Mouse (Mus musculus) stomach, embryonic 16.5 days (tissue): ENCODE results near the gene Wdr63. TPM values are rescaled to one million over a fixed set of nuclear protein-coding genes. Genes with fewer than 3 reads are reported as not detected.

Experiments used
- ATAC-seq: fragments of 200-750 bp; cut with Nextera tagmentation; 2 replicates; pipeline ENCODE4 v1.8.0; 2017; ENCODE audit warnings: moderate number of reproducible peaks, moderate TSS enrichment; ENCODE audit not compliant: insufficient read depth, low FRiP score
- H3K27ac ChIP-seq: fragments of 300-500 bp; sonication (generic); 2 replicates; pipeline ENCODE4 v1.5.1; 2014; ENCODE audit warnings: low read length
- H3K27me3 ChIP-seq: fragments of 300-500 bp; sonication (generic); 2 replicates; pipeline ENCODE4 v1.6.1; 2014; ENCODE audit warnings: low read length, control low read depth, mixed read lengths; ENCODE audit not compliant: control insufficient read depth, insufficient read depth
- H3K36me3 ChIP-seq: fragments of 300-500 bp; sonication (generic); 2 replicates; pipeline ENCODE4 v1.6.1; 2014; ENCODE audit warnings: low read length; ENCODE audit not compliant: control insufficient read depth, insufficient read depth
- H3K4me1 ChIP-seq: fragments of 300-500 bp; sonication (generic); 2 replicates; pipeline ENCODE4 v1.6.1; 2014; ENCODE audit warnings: low read length, control low read depth, mixed read lengths; ENCODE audit not compliant: control insufficient read depth, insufficient read depth
- H3K4me2 ChIP-seq: fragments of 300-500 bp; sonication (generic); 2 replicates; pipeline ENCODE4 v1.6.1; 2014; ENCODE audit warnings: low read depth, low read length, mixed read lengths
- H3K4me3 ChIP-seq: fragments of 300-500 bp; sonication (generic); replicated peaks from 2 replicates; pipeline ENCODE4 v1.5.1; 2014; ENCODE audit warnings: mild to moderate bottlenecking, low read length
- H3K9ac ChIP-seq: fragments of 300-500 bp; sonication (generic); 2 replicates; pipeline ENCODE4 v1.6.1; 2014; ENCODE audit warnings: low read length
- H3K9me3 ChIP-seq: fragments of 300-500 bp; sonication (generic); replicated peaks from 2 replicates; pipeline ENCODE4 v1.6.1; 2016; ENCODE audit warnings: low read length, control low read depth; ENCODE audit not compliant: control insufficient read depth
- WGBS: fragments of 180-500 bp; shearing (Covaris S2); extraction: QIAGEN DNeasy Blood & Tissue Kit; methylation state at CpG from one replicate; pipeline ENCODE4 v1.1.7; 2014; 5-methylcytosine and 5-hydroxymethylcytosine counted together
- polyA plus RNA-seq: library from polyadenylated mRNA; unstranded; fragments of >200 nt; fragmentation: Nextera tagmentation; extraction: Ambion mirVana; gene quantifications from 2 replicates; pipeline ENCODE4 v1.2.1, GENCODE M21; 2015

Wdr63 gene
- polyA plus RNA-seq, 1 experiment from 2014 or later: 0.50 TPM

DNA sequence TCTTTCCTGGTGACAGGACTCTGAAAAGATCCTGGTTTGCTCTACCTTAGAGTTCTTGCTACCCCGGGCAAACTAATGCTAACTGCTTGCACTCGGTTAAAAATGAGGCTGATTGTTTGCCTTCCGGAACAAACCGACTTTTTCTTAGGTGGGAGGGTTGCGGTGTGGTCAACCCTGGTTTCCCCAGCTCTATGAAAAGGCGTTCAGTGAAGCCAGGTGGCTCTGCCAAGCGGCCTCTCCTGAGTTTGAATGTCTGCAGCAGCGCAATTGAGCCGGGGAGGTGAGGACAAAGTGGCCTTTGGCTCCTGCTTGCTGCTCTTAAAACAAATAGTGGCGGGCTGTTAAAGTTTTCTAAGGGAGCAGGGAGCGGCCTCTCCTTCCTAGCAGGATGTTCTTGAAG lies 42.6 kb upstream of the Wdr63 start:
- Histone ChIP-seq H3K4me1 (peaks cover 4% of the 10 kb centered on the region; the same call in 1 of the 2 replicates), H3K4me2 (peak overlapping the region; percentile 99), H3K27ac (no peak overlapping the region), H3K9ac (peak overlapping the region; percentile 42; the same call in 1 of the 2 replicates), H3K4me3 (peak overlapping the region; percentile 52), H3K9me3 (no peaks in the 10 kb centered on the region), H3K36me3 (no peaks in the 10 kb centered on the region), H3K27me3 (no peaks in the 10 kb centered on the region)
- 15% methylated on average over 11 of the region's 11 CpGs for WGBS
- ATAC-seq: peak; percentile 17; the same call in 1 of the 2 replicates

DNA sequence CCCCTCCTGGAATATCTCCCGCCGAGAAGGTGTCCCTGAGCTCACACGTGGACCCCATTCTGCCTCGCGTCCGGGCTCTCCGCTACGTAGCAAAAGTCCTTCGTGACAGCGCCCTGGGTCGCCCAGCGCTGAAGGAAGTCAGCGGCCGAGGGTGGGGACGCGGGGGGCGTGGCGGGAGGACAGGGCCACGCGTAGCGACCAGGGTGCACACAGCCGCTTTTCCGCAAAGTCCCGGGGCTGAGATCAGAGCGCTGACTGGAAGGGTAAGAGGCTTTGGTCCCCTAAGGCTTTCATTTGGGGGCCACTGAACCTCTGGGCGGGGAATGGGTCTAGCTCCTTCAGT lies 42.1 kb upstream of the Wdr63 start:
- Histone ChIP-seq H3K27me3 (no peaks in the 10 kb centered on the region), H3K36me3 (no peaks in the 10 kb centered on the region), H3K9ac (peak overlapping the region; percentile 68), H3K4me3 (peak overlapping the region; percentile 52), H3K4me1 (peaks cover 4% of the 10 kb centered on the region; the same call in 1 of the 2 replicates), H3K27ac (no peak overlapping the region), H3K4me2 (peak overlapping the region; percentile 99), H3K9me3 (no peaks in the 10 kb centered on the region)
- WGBS: 1% methylated on average over 26 of the region's 26 CpGs
- peak; percentile 78 for ATAC-seq

DNA sequence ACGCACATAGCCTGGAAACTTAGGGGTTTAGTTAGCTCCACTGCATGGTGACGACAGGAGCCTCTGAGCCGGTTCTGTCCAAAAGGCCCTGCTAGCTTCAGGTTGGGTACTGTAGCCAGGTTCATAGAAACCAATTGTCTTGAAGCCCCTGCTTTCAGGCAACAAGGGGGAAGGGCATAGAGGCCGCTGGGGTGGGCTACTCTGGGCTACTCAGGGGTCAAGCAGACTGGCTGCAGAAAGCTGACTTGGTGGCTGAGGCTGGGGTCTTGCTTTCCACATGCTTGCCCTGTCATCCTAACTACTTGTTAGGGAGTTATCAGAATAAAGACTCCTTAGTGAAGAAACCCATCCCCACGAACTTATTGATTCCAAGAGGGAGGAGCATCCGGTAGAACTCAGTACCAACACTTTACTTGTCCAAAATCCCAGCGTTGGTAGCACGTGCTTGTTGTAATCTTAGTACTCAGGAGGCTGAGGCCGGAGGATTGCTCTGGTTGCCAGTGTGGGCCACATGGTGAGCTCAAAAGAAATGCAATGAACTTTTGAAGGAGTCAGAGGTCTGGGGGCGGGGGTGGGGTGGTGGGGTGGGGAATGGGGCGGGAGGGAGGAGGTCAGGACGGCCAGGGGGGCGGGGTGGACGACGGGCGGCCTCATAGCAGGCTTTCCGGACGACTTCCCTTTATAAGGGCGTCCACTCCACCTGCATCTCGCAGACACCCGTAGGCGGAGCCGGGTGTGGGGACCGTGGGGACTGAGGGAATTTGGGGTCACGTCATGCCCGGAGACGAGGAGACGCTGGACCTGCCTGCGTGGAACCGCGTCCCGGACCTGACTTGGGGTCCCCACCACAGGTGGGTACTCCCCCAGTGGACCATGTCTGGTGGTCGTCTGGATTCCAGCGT lies 41.5 kb upstream of the Wdr63 start, which contains the start of gene Mcoln2:
Gene Mcoln2 (plus strand): TSS at position 678 of the 902 bp plus-strand sequence.
- Histone ChIP-seq H3K9ac (peak within 1 kb of the TSS; percentile 68), H3K27ac (no peak within 1 kb of the TSS), H3K4me2 (peak within 1 kb of the TSS; percentile 99), H3K36me3 (no peaks in the 10 kb centered on the region), H3K4me1 (peaks cover 4% of the 10 kb centered on the region; the same call in 1 of the 2 replicates), H3K4me3 (peak within 1 kb of the TSS; percentile 52), H3K27me3 (no peaks in the 10 kb centered on the region), H3K9me3 (no peaks in the 10 kb centered on the region)
- peak; percentile 70; the same call in 1 of the 2 replicates for ATAC-seq
- 13% methylated on average over 34 of the region's 34 CpGs for WGBS

DNA sequence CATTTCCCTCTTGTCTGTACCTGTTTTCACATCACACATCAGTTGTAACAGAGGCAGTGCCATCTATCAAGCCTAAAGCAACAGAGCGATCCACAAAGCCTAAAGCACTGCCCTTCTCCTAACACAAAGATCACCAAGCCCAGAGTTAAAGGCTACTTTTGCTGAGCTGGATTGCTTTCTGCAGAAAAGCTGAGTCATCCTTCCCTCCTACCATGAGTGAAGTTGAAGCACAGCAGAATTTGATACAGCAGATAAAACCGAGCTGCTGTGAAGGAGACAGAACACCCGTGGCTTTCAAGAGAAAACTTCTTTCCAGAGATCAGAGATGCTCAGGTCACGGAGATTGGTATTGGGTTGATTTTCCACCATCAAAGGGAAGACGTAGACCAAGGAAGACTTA lies 38.2 kb upstream of the Wdr63 start:
- WGBS: 57% methylated on average over 5 of the region's 5 CpGs
- Histone ChIP-seq H3K27me3 (no peaks in the 10 kb centered on the region), H3K9me3 (no peaks in the 10 kb centered on the region), H3K9ac (no peak overlapping the region), H3K4me1 (peaks cover 4% of the 10 kb centered on the region; the same call in 1 of the 2 replicates), H3K4me3 (no peak overlapping the region), H3K36me3 (no peaks in the 10 kb centered on the region), H3K4me2 (no peak overlapping the region), H3K27ac (no peak overlapping the region)
- ATAC-seq: no peak

DNA sequence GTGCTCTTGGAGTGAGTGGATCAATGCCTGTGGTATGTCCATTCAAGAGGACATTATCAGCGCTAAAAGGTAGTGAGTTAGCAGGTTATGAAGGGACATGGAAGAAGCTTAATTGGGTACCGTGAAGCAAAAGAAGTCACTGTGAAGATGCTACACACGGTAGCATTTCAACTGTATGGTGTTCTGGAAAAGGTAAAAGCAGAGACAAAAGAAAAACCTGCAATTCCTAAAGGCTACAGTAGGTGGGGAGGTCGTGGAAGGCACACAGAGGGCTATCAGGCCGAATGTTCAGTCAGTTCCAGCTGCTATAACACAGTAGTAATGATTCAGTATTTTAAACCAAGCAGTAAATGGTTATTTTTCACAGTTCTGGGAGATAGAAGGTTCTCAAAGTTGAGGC lies 37.6 kb upstream of the Wdr63 start:
- Histone ChIP-seq H3K36me3 (no peaks in the 10 kb centered on the region), H3K9ac (no peak overlapping the region), H3K4me2 (no peak overlapping the region), H3K4me3 (no peak overlapping the region), H3K4me1 (peaks cover 4% of the 10 kb centered on the region; the same call in 1 of the 2 replicates), H3K27ac (no peak overlapping the region), H3K9me3 (no peaks in the 10 kb centered on the region), H3K27me3 (no peaks in the 10 kb centered on the region)
- no peak for ATAC-seq
- 63% methylated on average over 5 of the region's 5 CpGs for WGBS

DNA sequence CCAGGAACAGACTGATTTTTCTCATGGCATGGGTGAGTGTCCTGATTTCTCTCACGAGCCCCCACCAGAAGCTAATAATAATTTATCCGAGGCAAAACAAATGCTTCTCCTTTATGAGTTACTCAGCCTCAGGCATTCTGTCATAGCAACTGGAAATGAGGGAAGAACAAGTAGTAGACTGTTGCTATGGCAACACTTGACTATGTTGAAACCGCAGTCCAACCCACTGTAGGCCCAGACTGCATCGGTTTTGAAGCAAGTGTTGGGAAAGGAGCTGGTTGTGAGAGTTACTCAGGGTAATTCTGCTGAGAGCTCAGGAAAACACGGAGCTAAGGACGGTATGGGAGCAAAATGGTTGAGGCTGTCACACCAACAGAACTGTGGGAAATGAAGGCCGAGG lies 34.6 kb upstream of the Wdr63 start:
- H3K4me2 ChIP-seq: no peak overlapping the region
- no peaks in the 10 kb centered on the region for H3K9me3 ChIP-seq
- H3K36me3 ChIP-seq: no peaks in the 10 kb centered on the region
- no peak overlapping the region for H3K4me3 ChIP-seq
- ATAC-seq: no peak
- H3K27me3 ChIP-seq: no peaks in the 10 kb centered on the region
- WGBS: 79% methylated on average over 7 of the region's 7 CpGs
- no peaks in the 10 kb centered on the region for H3K4me1 ChIP-seq
- H3K27ac ChIP-seq: no peak overlapping the region
- H3K9ac ChIP-seq: no peak overlapping the region

DNA sequence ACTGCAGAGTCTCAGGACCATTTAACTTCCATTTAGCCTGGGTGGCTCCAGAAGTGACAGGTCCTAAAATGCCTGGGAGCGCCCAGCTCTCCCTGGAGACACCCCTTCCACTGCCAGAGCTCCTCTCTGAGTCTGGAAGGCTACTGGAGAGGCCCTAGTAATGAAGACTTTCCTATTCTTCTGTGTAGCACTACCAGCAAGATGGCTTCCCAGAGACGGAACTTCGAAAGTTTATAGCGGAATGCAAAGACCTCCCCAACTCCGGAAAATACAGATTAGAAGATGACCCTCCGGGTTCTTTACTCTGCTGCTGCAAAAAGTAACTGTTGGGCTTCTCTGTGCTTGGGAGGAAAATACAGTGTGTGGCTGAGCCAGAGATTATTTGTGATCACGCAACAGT lies 32.3 kb upstream of the Wdr63 start:
- H3K4me3 ChIP-seq: no peak overlapping the region
- ATAC-seq: no peak
- 93% methylated on average over 7 of the region's 7 CpGs for WGBS

DNA sequence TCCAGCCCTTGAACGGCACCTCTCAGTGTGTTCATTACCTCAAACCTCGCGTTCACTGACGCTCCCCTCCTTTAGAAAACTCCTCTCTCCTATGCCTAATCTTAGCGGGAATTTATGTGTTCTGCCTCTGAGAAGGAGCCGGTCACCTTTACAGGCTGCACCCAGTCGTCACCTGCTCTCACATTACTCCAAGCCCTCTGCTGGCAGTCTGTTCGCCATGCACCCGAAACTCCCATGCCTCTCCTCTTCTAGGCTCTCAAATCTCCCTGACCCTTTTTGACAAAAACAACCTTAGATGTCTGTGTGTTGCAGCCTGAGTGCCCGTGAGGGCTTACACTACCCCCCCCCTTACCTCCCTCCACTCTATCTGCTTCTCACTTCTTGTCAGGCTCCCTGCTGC lies 28.5 kb upstream of the Wdr63 start:
- H3K4me1 ChIP-seq: no peaks in the 10 kb centered on the region
- H3K4me2 ChIP-seq: no peak overlapping the region
- no peak overlapping the region for H3K4me3 ChIP-seq
- no peaks in the 10 kb centered on the region for H3K9me3 ChIP-seq
- H3K27ac ChIP-seq: no peak overlapping the region
- 32% methylated on average over 10 of the region's 10 CpGs for WGBS
- no peaks in the 10 kb centered on the region for H3K36me3 ChIP-seq
- ATAC-seq: no peak
- no peaks in the 10 kb centered on the region for H3K27me3 ChIP-seq
- H3K9ac ChIP-seq: no peak overlapping the region

More for the DNA sequence above, 32.3 kb upstream of the Wdr63 start:
- H3K9ac ChIP-seq: no peak overlapping the region
- H3K4me2 ChIP-seq: no peak overlapping the region
- no peak overlapping the region for H3K27ac ChIP-seq
- no peaks in the 10 kb centered on the region for H3K4me1 ChIP-seq
- no peaks in the 10 kb centered on the region for H3K36me3 ChIP-seq
- H3K9me3 ChIP-seq: no peaks in the 10 kb centered on the region
- H3K27me3 ChIP-seq: no peaks in the 10 kb centered on the region

DNA sequence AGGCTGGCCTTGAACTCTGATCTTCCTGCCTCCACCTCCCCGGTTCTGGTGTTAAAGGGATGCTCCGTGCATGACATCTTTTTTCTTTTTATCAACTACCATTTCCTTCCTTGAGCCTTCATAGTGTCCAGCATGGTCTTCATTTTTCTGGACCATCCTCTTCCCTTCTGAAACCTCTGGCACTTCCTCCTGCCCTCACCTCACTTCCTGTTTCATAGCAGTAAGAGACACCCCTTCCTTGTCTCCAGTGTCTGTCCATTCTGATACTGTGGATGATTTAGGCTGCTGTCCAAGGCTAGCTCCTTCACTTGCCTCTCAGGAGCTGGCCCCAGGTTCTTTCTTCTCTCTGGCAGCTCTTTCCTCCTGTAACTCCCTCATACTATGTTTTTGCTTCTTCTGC lies 27.5 kb upstream of the Wdr63 start:
- Histone ChIP-seq H3K4me3 (no peak overlapping the region), H3K9me3 (no peaks in the 10 kb centered on the region), H3K4me2 (no peak overlapping the region), H3K9ac (no peak overlapping the region), H3K36me3 (no peaks in the 10 kb centered on the region), H3K4me1 (no peaks in the 10 kb centered on the region), H3K27ac (no peak overlapping the region), H3K27me3 (no peaks in the 10 kb centered on the region)
- no peak for ATAC-seq
- WGBS: 91% methylated on average over 2 of the region's 2 CpGs
